Mouse (Mus musculus): Measurements from ENCODE around the gene Ddx25.

The Ddx25 gene

GRCm38 (mm10) chr9:35493733-35494092, 64.6 kb downstream of the Ddx25 start:
- no peak for DNase-seq (ENCODE audit: low read depth, low spot score)

GRCm38 (mm10) chr9:35493033-35493732, 65.1 kb downstream of the Ddx25 start:
- DNase-seq (ENCODE audit: low read depth, low spot score): no peak

DNA sequence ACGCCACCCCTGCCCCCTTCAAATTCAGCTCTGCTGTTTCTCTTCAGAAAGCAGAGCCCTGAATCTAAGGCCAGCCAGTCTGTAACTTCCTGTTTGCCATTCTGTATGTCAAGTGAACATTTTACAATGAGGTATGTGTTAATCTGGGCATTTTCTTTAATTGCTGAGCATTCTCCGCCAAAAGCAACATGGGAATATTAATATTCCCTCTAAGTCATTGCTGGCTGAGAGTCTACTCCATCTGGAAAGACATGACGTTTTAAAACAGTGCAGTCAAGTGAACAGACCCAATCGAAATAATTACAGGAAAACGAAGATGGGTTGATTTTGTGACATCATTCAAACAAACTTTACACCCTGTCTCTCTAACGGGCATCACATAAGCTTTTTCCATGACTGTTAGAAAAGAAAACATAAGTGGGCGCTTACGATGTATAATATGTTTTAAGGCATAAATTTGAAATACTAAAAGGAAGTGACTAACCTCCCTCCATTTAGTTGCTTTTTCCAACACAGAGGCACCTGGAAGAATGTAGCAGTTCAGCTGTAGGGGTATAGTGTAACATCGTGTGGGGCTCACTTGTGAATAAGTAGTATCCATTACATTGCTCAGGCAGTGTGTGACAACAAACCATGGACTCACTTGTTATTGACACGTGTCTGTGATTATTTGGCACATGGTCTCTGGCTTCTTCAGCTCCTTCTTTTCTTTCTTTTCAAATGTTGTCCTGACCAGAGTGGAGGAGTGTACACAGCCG, 67.0 kb downstream of the Ddx25 start:
- DNase-seq (ENCODE audit: low read depth, low spot score): no peak

DNA sequence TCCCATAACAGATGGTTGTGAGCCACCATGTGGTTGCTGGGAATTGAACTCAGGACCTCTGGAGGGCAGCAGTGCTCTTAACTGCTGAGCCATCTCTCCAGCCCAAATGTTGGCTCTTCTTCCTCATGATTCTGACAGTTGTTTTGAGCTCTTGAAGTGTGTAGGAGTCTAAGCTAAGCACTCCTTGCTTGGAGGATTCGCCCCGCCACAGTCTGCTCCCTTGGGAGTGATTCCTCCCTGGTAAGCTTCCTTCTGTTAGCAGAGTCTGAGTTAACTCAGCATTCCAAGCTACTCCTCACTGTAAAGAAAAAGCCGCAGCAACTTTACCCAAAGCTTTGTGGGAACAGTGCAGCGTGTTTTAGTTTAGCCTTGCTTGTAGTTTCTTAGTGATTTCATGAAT, 69.8 kb downstream of the Ddx25 start:
- no peak for DNase-seq (ENCODE audit: low read depth, low spot score)

Measured in CD4-positive, CD25-positive, alpha-beta regulatory T cell, adult 2 months (primary cell).